Mouse (Mus musculus) adrenal gland, postnatal 10 days (tissue): ENCODE measurements around the gene Rsph1. TPM values are rescaled to one million over a fixed set of nuclear protein-coding genes. Genes with fewer than 3 reads are reported as not detected.
"Not testable (repeated sequence)": the region's sequence is repeated elsewhere in the genome, so short reads cannot be mapped to it uniquely, and the experiment has no call there.

Experiments
- DNase-seq: peaks from one replicate; pipeline ENCODE4 v3.0.0; 2021; ENCODE audit warnings: mixed read lengths
- total RNA-seq, 2 experiments: library from RNA; stranded (reverse); gene quantifications; 2 replicates each; pipeline ENCODE4 v1.2.3; 2021

Rsph1 gene
- total RNA-seq, 2 experiments from 2014 or later: 3.5 to 4.6 TPM

GRCm38 (mm10) chr17:31277931-31278330 lies 748 bp upstream of the Rsph1 start:
- DNase-seq: no peak

- DNase-seq: no peak
These were observed 819 bp downstream of the Rsph1 start for GRCm38 (mm10) chr17:31276207-31276921.

- no peak for DNase-seq
These were observed 2.0 kb downstream of the Rsph1 start for GRCm38 (mm10) chr17:31275181-31275580.

GRCm38 (mm10) chr17:31273631-31274030 lies 3.6 kb downstream of the Rsph1 start:
- DNase-seq: no peak

GRCm38 (mm10) chr17:31272416-31273165 lies 4.6 kb downstream of the Rsph1 start:
- DNase-seq: no peak

GRCm38 (mm10) chr17:31271136-31271851 lies 5.9 kb downstream of the Rsph1 start:
- peak; percentile 34 for DNase-seq

GRCm38 (mm10) chr17:31270736-31271135 lies 6.4 kb downstream of the Rsph1 start:
- DNase-seq: not testable (repeated sequence)

GRCm38 (mm10) chr17:31270246-31270645 lies 6.9 kb downstream of the Rsph1 start:
- peak; percentile 37 for DNase-seq

- DNase-seq: peak; percentile 2
These were observed 7.4 kb downstream of the Rsph1 start for GRCm38 (mm10) chr17:31269761-31270160.

GRCm38 (mm10) chr17:31268016-31268415 lies 9.2 kb downstream of the Rsph1 start:
- DNase-seq: peak; percentile 0

GRCm38 (mm10) chr17:31267603-31268002 lies 9.6 kb downstream of the Rsph1 start:
- DNase-seq: peak; percentile 0

GRCm38 (mm10) chr17:31267138-31267537 lies 10.0 kb downstream of the Rsph1 start:
- DNase-seq: peak; percentile 1

- peak; percentile 3 for DNase-seq
These were observed 10.7 kb downstream of the Rsph1 start for GRCm38 (mm10) chr17:31266321-31266950.

GRCm38 (mm10) chr17:31265831-31266230 lies 11.4 kb downstream of the Rsph1 start:
- peak; percentile 6 for DNase-seq

GRCm38 (mm10) chr17:31265171-31265572 lies 12.0 kb downstream of the Rsph1 start:
- peak; percentile 15 for DNase-seq

- DNase-seq: peak; percentile 0
These were observed 12.8 kb downstream of the Rsph1 start for GRCm38 (mm10) chr17:31264372-31264771.

GRCm38 (mm10) chr17:31263770-31264169 lies 13.4 kb downstream of the Rsph1 start:
- DNase-seq: peak; percentile 1

GRCm38 (mm10) chr17:31262715-31263114 lies 14.5 kb downstream of the Rsph1 start:
- DNase-seq: peak; percentile 14

GRCm38 (mm10) chr17:31261352-31261751 lies 15.8 kb downstream of the Rsph1 start:
- DNase-seq: peak; percentile 23

GRCm38 (mm10) chr17:31260430-31260829 lies 16.8 kb downstream of the Rsph1 start:
- peak; percentile 94 for DNase-seq

GRCm38 (mm10) chr17:31259825-31260224 lies 17.4 kb downstream of the Rsph1 start:
- DNase-seq: no peak

- peak; percentile 60 for DNase-seq
These were observed 18.0 kb downstream of the Rsph1 start for GRCm38 (mm10) chr17:31259145-31259544.
